24 mouse cellular contexts compared by ENCODE assay signal in genomic region chr15:81260208-81260607, GRCm38 (mm10). TPM values are rescaled to one million over a fixed set of nuclear protein-coding genes. Genes with fewer than 3 reads are reported as not detected.
"Had no signal": no experiment of that assay in that cellular context is flagged by ENCODE, and none has a peak within 500 bp of the region (broad histone marks: within the 10 kb centered on the region; RNA-seq: fewer than 3 reads in every experiment).

No protein-coding gene starts in this region.

- DNase-seq: kidney, adult 2 months; kidney, postnatal 25 days; layer of hippocampus, adult 9-11 months; lung, adult 2 months; thymus, adult 2 months; thymus, postnatal 14 days; thymus, postnatal 4 days had no signal

- H3K9ac ChIP-seq: limb, embryonic 13.5 days; liver, embryonic 14.5 days; midbrain, embryonic 13.5 days; neural tube, embryonic 13.5 days had no signal

- H3K4me3 ChIP-seq: layer of hippocampus, adult 2 months; limb, embryonic 10.5 days; limb, embryonic 13.5 days; midbrain, embryonic 10.5 days; midbrain, embryonic 13.5 days; myocyte; neural tube, embryonic 13.5 days had no signal

- H3K9me3 ChIP-seq: limb, embryonic 10.5 days; limb, embryonic 13.5 days; midbrain, embryonic 10.5 days; midbrain, embryonic 13.5 days; neural tube, embryonic 13.5 days had no signal

- H3K36me3 ChIP-seq: limb, embryonic 10.5 days; limb, embryonic 13.5 days; midbrain, embryonic 10.5 days; midbrain, embryonic 13.5 days; neural tube, embryonic 13.5 days had no signal

- H3K27me3 ChIP-seq: limb, embryonic 13.5 days; midbrain, embryonic 13.5 days; neural tube, embryonic 13.5 days had no signal

- H3K4me2 ChIP-seq: limb, embryonic 13.5 days; midbrain, embryonic 13.5 days; neural tube, embryonic 13.5 days had no signal

- ATAC-seq: inflammation-experienced regulatory T-cells, adult 6 months; midbrain, embryonic 13.5 days; midbrain, embryonic 16.5 days had no signal

- H3K27ac ChIP-seq: kidney, postnatal 0 days; layer of hippocampus, adult 2 months; limb, embryonic 10.5 days; limb, embryonic 13.5 days; liver, embryonic 14.5 days; macrophage; midbrain, embryonic 10.5 days; midbrain, embryonic 13.5 days; neural tube, embryonic 13.5 days; stomach, postnatal 0 days had no signal

RNA-seq across cellular contexts. Expression of gene Mchr1, which starts 24.9 kb away (rescaled TPM):
- total RNA-seq: liver, adult 2 months; megakaryocyte, adult 5-6 weeks; monocyte, adult 5-6 weeks; neutrophil, adult 5-6 weeks had no signal
- polyA plus RNA-seq: inflammation-experienced regulatory T-cells, adult 6 months; liver, adult 2 months; macrophage had no signal
